Mouse (Mus musculus): ENCODE measurements at regions not wholly inside any gene's neighbourhood (a gene's known extent, or its start where the extent isn't known, plus 50 kb on each side); places are given as distances from the start of the nearest gene placed in this dataset.
A peak's percentile ranks its signal among the peaks of the same experiment; 100 is the strongest.

- Histone ChIP-seq H3K27ac (ENCODE audit: low read depth, low read length) (no peak overlapping the region), H3K27me3 (ENCODE audit: control insufficient read depth, insufficient read depth, low read length) (no peaks in the 10 kb centered on the region), H3K9ac (ENCODE audit: low read depth, low read length) (no peak overlapping the region), H3K4me2 (replicated peaks; ENCODE audit: low read depth, low read length) (no peak overlapping the region), H3K4me1 (replicated peaks; ENCODE audit: control insufficient read depth, insufficient read depth, low read length) (no peaks in the 10 kb centered on the region), H3K4me3 (ENCODE audit: low read depth, low read length) (no peak overlapping the region), H3K9me3 (ENCODE audit: control insufficient read depth, low read length) (no peaks in the 10 kb centered on the region), H3K36me3 (ENCODE audit: control insufficient read depth, insufficient read depth, low read length) (no peaks in the 10 kb centered on the region)
- DNase-seq (ENCODE audit: low spot score) (no peak), ATAC-seq (ENCODE audit: low FRiP score) (no peak)
- WGBS, result 92% methylated on average over 2 of the region's 2 CpGs
Measured at GRCm38 (mm10) chr5:56943899-56944298, 773.9 kb upstream of the Pcdh7 start.

GRCm38 (mm10) chr5:56952799-56953498 is 764.8 kb upstream of the Pcdh7 start:
- Histone ChIP-seq H3K27me3 (ENCODE audit: control insufficient read depth, insufficient read depth, low read length) (no peaks in the 10 kb centered on the region), H3K4me1 (replicated peaks; ENCODE audit: control insufficient read depth, insufficient read depth, low read length) (no peaks in the 10 kb centered on the region), H3K4me2 (replicated peaks; ENCODE audit: low read depth, low read length) (no peak overlapping the region), H3K27ac (ENCODE audit: low read depth, low read length) (no peak overlapping the region), H3K4me3 (ENCODE audit: low read depth, low read length) (no peak overlapping the region), H3K9me3 (ENCODE audit: control insufficient read depth, low read length) (no peaks in the 10 kb centered on the region), H3K36me3 (ENCODE audit: control insufficient read depth, insufficient read depth, low read length) (no peaks in the 10 kb centered on the region), H3K9ac (ENCODE audit: low read depth, low read length) (no peak overlapping the region)
- WGBS, result 73% methylated on average over 3 of the region's 3 CpGs
- DNase-seq (ENCODE audit: low spot score) (peak; percentile 32), ATAC-seq (ENCODE audit: low FRiP score) (peak; percentile 72)
